Mouse (Mus musculus) ovary, postnatal 36 days (tissue): ENCODE results near the gene Dnase1l2.

Experiments
- DNase-seq: peaks from one replicate; pipeline ENCODE4 v3.0.0; 2022; ENCODE audit warnings: low spot score, mixed read lengths

Dnase1l2 gene

GRCm38 (mm10) chr17:24442632-24443155, at the start of gene Dnase1l2:
Dnase1l2 (minus strand) TSS chr17:24443105.
- no peak for DNase-seq

- DNase-seq = no peak
Observed at GRCm38 (mm10) chr17:24490399-24490798, 47.5 kb upstream of the Dnase1l2 start.

- peak; percentile 66 for DNase-seq
Observed at GRCm38 (mm10) chr17:24489265-24490030, 46.5 kb upstream of the Dnase1l2 start.

- peak; percentile 53 for DNase-seq
Observed at GRCm38 (mm10) chr17:24488662-24489264, 45.9 kb upstream of the Dnase1l2 start.

- DNase-seq = peak; percentile 40
Observed at GRCm38 (mm10) chr17:24488186-24488661, 45.3 kb upstream of the Dnase1l2 start, which contains the start of gene Caskin1. Caskin1 (plus strand) TSS chr17:24488601.

GRCm38 (mm10) chr17:24485090-24485860, 42.4 kb upstream of the Dnase1l2 start:
- no peak for DNase-seq

GRCm38 (mm10) chr17:24483495-24483894, 40.6 kb upstream of the Dnase1l2 start:
- DNase-seq = no peak

GRCm38 (mm10) chr17:24481027-24481815, 38.3 kb upstream of the Dnase1l2 start:
- no peak for DNase-seq

GRCm38 (mm10) chr17:24480201-24480826, 37.4 kb upstream of the Dnase1l2 start:
- no peak for DNase-seq

- DNase-seq = no peak
Observed at GRCm38 (mm10) chr17:24479431-24479830, 36.5 kb upstream of the Dnase1l2 start.

GRCm38 (mm10) chr17:24478663-24479380, 35.9 kb upstream of the Dnase1l2 start, which contains the start of gene Mlst8:
Mlst8 (minus strand) TSS chr17:24479078.
- peak; percentile 97 for DNase-seq

- DNase-seq = no peak
Observed at GRCm38 (mm10) chr17:24477985-24478600, 35.2 kb upstream of the Dnase1l2 start.

GRCm38 (mm10) chr17:24477053-24477984, 34.4 kb upstream of the Dnase1l2 start:
- DNase-seq = no peak

- no peak for DNase-seq
Observed at GRCm38 (mm10) chr17:24476022-24476776, 33.3 kb upstream of the Dnase1l2 start.

GRCm38 (mm10) chr17:24475586-24475985, 32.7 kb upstream of the Dnase1l2 start:
- DNase-seq = no peak

GRCm38 (mm10) chr17:24474557-24474956, 31.7 kb upstream of the Dnase1l2 start:
- no peak for DNase-seq

- DNase-seq = no peak
Observed at GRCm38 (mm10) chr17:24473612-24474275, 30.8 kb upstream of the Dnase1l2 start, which contains the start of gene Bricd5. Bricd5 (plus strand) TSS chr17:24473884.
